Mouse (Mus musculus) cerebellum, postnatal 25 days (tissue): Measurements from ENCODE around the gene Tfip11.
A peak's percentile ranks its signal among the peaks of the same experiment; 100 is the strongest.

Experiments used
- DNase-seq, 2 experiments: peaks; one replicate each; pipeline ENCODE4 v3.0.0; 2021; ENCODE audit warnings: mixed read lengths in 2 of 2

Gene Tfip11

DNA sequence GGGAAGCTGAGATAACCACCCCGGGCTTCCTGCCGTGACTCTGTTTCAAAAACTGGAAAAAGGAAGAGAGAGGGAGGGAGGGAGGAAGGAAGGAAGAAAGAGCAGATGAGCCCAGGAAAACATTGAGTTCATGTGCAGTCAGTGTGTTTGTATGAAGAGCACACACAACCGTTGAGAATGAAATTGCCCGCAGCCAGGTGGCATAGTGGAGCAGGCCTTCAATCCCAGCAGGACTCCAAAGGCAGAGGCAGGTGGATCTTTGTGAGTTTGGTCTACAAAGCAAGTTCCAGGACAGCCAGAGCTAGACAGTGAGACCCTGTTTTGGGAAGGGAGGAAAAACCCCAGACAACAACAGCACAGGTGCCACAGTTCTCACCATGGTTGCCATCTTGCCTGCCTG, 41.2 kb downstream of the Tfip11 start:
- no peak for DNase-seq

DNA sequence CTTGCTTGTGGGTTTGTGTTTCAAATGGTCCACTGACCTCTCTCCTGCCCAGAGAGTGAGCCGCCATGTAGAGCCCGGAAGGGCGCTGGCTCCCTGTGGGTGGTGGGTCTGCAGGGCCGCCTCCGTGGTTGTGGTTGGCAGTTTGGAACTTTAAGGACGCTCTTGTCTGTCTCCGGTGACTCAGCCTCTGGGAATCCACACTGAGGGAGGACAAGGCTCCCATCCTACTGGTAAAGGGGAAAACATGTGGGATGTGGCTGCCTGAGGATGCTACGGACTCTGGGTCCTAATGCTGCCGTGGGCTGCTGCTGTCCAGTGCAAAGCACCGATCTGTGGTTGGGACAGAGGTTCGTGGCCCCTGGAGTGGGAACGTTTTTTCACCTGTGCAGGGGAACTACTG, 41.8 kb downstream of the Tfip11 start:
- DNase-seq = no peak

DNA sequence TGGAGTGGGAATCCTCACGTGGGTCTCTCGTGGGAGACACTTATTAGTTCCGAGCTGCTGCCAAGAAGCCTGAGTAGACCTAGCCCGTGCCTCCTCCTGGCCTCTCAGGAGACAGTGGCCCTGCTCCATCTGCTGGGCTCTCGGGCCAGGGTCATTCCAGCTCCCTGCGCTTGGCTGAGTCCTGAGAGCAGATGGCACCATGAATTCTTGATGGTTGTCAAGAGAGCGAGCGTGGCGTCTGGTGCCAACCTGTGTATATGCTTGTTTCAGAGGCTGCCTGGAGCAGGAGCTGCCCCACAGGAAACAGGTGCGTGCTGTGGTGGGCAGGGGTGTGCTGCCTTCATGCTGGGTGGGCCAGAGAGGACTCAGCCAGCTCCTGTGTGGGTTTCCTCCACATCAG, 42.5 kb downstream of the Tfip11 start:
- DNase-seq = peak; percentile 92

DNA sequence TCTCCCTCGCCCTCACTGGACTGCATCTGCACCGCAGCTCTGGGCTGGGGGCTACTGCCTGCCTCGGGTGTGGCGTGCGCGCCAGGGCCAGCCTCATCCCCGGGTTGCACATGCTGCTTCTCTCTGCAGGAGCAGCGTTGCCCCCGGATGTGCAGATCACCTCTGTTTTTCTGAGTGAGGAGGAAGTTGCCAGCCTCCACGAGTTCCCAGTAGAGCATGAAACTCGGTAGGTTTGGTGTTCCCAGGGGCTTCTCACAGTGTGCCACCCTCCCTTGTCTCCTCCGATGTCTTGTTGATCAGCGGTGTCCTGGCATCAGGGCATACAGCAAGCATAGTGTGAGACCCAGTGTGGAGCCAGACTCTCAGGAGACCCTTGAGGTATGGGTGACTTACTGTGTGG, 43.2 kb downstream of the Tfip11 start:
- no peak for DNase-seq

DNA sequence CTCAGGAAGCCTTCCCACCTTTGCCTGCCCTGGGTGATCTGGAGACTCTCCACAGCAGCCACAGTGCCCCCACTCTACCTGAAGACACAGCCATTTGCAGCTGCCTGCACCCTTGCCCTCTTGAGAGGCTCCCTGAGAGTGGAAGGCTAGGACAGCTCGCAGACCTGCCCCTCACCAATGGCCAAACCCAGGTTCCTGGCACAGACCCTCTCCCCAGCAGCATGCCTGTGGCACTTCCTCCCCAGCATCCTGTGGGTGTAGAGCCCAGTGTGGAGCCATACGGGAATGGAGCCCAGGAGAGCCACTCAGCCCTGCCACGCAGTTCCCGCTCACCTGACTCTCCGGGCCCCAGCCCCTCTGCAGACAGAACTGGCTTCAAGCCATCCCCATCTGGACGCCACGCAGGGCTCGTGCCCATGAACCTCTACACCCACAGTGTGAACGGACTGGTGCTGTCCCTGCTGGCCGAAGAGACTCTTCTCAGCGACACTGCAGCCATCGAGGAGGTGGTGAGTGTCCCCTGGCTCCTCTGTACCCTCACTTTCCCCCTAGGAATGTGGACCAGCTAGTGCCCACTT, 44.2 kb downstream of the Tfip11 start:
- DNase-seq = peak; percentile 56 to 61

DNA sequence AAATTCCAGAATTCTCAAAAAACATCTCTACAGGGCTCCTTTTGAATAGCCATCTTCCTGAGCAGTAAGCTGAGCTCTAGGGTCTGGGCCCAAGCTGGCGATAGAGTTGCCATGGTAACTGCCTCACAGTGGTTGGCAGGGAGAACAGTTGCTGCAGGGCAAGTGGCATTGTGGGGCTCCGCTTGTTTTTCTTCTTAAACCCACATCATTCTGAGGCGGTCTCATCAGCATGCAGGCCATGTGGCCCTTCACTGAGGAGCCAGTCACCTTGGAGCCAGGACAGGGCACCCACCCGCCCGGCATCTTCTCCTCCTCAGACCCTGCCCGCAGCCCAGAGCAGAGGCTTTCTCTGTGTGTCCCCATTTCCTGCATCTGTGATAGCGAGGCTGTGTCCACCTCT, 45.8 kb downstream of the Tfip11 start:
- peak; percentile 70 to 78 for DNase-seq

DNA sequence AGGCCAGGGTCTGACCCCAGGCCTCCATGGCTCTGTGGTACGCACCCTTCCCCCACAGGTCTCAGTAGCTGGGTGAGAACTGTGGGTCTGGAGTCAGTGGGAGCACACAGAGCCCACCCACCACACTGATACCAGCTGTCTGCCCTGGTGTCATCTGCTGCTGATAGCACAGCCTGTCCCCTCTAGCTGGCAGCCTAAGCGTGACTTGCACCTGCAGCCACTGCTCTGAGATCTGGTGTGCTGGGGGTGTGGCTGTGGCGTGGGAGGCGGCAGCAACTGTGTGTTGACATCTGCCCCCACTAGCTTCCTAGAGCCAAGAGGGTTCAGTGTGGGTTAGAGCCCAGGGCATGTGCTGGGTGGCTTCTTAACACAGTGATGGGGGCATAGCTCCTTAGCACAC, 50.0 kb downstream of the Tfip11 start:
- DNase-seq = no peak

DNA sequence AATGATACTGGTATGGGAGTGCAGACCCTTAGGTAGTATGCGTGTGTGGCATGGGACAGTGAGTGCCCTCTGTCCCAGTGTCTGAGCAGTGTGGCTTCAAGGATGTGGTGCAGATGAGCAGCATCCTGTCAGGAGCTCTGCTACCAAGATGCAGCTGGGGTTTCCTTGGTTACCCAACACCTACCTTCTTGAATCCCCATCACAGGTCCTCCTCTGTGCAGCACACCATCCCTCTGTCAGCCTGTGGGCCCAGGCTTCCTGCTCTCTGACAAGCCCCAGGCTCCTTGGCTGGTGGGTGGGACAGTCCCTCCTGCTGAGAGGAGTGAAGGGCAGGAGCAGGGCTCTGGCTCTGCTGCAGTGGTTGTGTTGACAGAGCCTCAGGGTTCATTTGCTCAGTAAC, 51.2 kb downstream of the Tfip11 start:
- DNase-seq = no peak

DNA sequence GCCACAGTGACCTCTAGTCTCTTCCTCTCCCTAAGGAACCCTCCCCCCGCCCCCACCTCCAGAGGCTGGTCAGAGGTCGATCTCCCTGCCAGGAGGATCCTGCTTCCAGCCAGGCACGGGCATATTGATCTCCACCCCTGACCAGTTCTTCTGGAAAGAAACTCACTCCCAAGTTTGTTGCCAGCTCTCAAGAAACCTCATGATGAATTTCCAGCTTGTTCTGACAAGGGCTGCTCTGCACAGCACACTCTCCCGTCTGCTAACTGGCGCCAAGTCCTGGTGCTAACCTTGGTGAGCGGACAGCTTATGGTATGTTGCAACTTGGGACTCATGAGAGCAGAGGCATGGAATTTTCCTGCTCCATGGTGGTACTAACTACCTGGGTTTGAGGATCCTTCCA, 52.6 kb downstream of the Tfip11 start:
- DNase-seq = no peak

DNA sequence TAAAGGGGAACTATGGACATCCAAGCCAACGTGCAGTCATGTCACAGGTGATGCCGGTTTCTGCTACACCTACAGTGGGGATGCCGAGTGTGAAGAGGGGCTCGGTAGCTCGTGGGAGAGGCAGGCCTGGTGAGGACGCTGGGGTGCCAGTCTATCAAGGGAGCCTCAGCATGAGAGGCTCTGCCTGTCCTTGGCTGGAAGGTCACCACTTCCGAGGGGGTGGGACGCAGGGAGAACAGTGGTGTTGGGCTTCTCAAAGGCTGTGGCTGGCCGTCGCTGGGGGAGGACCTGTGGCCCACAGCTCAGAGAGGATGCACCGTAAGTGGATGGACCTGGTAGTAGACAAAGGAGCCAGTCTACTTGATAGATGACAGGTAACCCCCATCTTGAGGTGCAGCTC, 55.0 kb downstream of the Tfip11 start:
- DNase-seq = no peak

DNA sequence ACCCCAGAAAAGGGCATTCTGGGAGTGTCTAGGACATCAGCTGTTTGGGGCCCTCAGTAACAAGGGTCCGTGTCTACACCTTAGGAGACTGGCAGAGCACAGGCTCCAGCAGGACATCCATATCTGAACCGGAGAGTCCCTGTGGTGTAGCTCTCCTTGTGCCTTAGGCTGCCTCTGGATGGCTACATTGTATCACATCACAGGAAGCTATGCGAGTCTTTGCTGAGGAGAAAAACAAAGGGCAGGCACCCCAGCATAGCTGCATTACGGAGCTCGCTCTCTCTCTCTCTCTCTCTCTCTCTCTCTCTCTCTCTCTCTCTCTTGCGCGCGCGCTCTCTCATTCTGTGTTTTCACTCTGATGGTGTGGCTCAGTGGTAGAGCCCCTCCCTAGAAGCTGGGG, 55.9 kb downstream of the Tfip11 start:
- no peak for DNase-seq

DNA sequence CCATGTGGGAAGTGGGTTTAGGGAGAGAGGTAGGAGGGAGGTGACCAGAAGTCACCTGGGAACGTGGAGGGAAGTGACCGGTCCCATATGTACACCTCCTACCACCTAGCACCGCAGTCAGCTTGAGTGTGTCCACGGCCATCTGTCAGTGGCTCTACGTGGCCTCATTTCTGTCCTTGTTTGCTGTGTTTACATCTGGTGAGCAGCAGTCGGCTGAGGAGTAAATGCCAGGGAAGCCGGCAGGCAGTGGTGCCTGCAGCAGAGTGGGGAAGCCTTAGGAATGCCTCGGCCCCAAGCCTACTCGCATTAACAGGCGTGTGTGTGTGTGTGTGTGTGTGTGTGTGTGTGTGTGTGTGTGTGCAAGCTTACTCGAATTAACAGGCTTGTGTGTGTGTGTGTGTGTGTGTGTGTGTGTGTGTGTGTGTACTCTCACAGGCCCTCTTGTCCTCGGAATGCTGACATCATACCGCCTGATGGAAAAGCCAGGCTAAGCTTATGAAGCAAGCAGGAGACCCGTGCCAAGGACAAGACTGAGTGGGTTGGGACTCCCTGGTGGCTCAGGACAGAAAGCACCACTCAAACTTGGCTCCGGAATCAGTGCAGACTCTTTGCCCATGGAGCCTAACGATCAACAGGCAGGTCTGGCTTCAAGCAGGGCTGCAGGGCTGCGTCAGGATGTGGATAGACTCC, 56.6 kb downstream of the Tfip11 start:
- peak; percentile 54 to 58 for DNase-seq

DNA sequence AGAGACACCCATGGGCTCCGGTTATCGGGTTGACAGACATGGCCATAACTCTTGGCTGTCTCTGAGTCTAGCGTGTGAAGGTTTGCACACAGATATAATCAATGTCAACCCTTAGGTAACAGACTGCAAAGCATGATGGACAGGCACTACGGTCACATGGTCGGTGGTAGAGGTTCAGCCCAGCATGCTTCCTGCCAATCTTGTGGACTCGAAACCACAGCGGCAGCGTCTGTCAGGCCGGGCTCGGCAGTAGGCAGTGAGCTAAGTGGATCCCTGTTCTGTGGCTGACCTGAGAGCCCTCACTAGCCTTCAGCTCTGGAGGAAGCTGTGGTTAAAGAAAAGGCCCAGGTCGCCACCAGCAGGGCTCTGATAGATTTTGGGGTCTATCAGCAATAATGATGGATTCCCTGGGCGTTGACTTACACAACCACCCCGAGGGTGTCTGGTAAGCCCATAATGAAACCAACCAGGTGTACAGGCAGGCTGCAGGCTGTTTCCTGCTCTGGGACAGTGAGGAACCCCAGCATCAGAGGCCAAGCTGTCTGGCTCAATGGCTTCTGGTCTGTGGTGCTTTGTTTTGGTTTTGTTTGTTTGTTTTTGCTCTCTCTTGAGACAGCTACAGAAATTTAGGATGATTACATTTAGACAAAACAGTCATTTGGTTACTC, 58.8 kb downstream of the Tfip11 start:
- DNase-seq = no peak

DNA sequence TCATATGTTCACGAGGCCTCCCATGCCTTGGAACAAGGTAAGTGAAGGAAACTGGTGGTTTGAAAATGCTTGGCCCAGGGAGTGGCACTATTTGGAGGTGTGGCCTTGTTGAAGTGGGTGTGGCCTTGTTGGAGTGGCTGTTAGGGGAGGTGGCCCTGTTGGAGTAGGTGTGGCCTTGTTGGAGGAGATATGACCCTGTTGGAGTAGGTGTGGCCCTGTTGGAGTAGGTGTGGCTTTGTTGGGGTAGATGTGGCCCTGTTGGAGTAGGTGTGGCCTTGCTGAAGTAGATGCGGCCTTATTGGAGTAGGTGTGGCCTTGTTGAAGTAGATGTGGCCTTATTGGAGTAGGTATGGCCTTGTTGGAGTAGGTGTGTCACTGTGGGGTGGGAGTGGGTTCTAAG, 59.8 kb downstream of the Tfip11 start:
- DNase-seq = no peak
